Mouse (Mus musculus): ENCODE results near the gene Apbb2.

DNA sequence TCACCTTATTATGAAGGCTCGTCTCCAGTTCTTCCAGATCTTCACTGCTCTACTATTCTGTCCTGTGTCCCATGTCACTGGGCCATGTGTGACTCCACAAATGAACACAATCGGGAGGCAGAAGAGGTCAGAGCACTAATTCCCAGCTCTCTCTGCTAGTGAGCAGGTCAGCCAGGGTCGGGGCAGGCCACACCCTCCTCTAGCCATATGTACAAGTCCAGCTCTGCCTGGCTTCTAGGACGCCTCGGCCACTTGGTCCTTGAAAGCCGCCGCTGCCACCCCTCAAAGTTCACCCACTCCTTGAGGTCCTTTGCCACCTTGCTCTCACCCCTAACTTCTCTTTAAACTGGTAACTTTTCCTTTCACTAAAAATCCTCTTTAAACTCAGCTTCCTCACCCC lies 198.6 kb downstream of the Apbb2 start:
- TF ChIP-seq CTCF (conservative IDR thresholded peaks at IDR 0.05; ENCODE audit: low read length) (no peak), NANOG (IDR thresholded peaks at IDR 0.05; ENCODE audit: borderline replicate concordance, low read length) (no peak), POU5F1 (IDR thresholded peaks at IDR 0.05; ENCODE audit: borderline replicate concordance, low read length) (no peak)
